Mouse (Mus musculus) hindbrain, embryonic 13.5 days (tissue): ENCODE results near the gene Sufu. TPM values are rescaled to one million over a fixed set of nuclear protein-coding genes. Genes with fewer than 3 reads are reported as not detected.
A peak's percentile ranks its signal among the peaks of the same experiment; 100 is the strongest.

ENCODE experiments used
- ATAC-seq: fragments of 200-750 bp; cut with Nextera tagmentation; 2 replicates; pipeline ENCODE4 v1.8.0; 2017; ENCODE audit warnings: moderate TSS enrichment; ENCODE audit not compliant: low FRiP score
- H3K27ac ChIP-seq: fragments of 300-500 bp; sonication (generic); 2 replicates; pipeline ENCODE4 v1.5.1; 2015; ENCODE audit warnings: inconsistent platforms, mild to moderate bottlenecking, moderate library complexity
- H3K27me3 ChIP-seq: fragments of 300-500 bp; sonication (generic); 2 replicates; pipeline ENCODE4 v1.6.1; 2015; ENCODE audit warnings: mild to moderate bottlenecking, inconsistent platforms
- H3K36me3 ChIP-seq: fragments of 300-500 bp; sonication (generic); 2 replicates; pipeline ENCODE4 v1.6.1; 2015; ENCODE audit warnings: mild to moderate bottlenecking, inconsistent platforms
- H3K4me1 ChIP-seq: fragments of 300-500 bp; sonication (generic); replicated peaks from 2 replicates; pipeline ENCODE4 v1.6.1; 2015; ENCODE audit warnings: inconsistent platforms
- H3K4me2 ChIP-seq: fragments of 300-500 bp; sonication (generic); 2 replicates; pipeline ENCODE4 v1.6.1; 2015; ENCODE audit warnings: inconsistent platforms, mild to moderate bottlenecking, moderate library complexity
- H3K4me3 ChIP-seq: fragments of 300-500 bp; sonication (generic); 2 replicates; pipeline ENCODE4 v1.5.1; 2015; ENCODE audit warnings: mild to moderate bottlenecking, inconsistent platforms
- H3K9ac ChIP-seq: fragments of 300-500 bp; sonication (generic); 2 replicates; pipeline ENCODE4 v1.6.1; 2015; ENCODE audit warnings: mild to moderate bottlenecking, inconsistent platforms
- H3K9me3 ChIP-seq: fragments of 300-500 bp; sonication (generic); 2 replicates; pipeline ENCODE4 v1.6.1; 2016; ENCODE audit warnings: inconsistent platforms
- WGBS: fragments of 180-500 bp; shearing (Covaris S2); methylation state at CpG from one replicate; pipeline ENCODE4 v1.1.7; 2015; 5-methylcytosine and 5-hydroxymethylcytosine counted together
- polyA plus RNA-seq: library from polyadenylated mRNA; unstranded; fragments of >200 nt; fragmentation: Nextera tagmentation; extraction: Ambion mirVana; gene quantifications from 2 replicates; pipeline ENCODE4 v1.2.1, GENCODE M21; 2015

Sufu gene
- polyA plus RNA-seq, 1 experiment from 2014 or later = 26.3 TPM

GRCm38 (mm10) chr19:46515287-46515821 lies 118.7 kb downstream of the Sufu start:
- Histone ChIP-seq H3K9ac (no peak overlapping the region), H3K27me3 (no peaks in the 10 kb centered on the region), H3K9me3 (no peaks in the 10 kb centered on the region), H3K4me3 (no peak overlapping the region), H3K27ac (no peak overlapping the region), H3K4me1 (peaks cover 43% of the 10 kb centered on the region), H3K4me2 (no peak overlapping the region), H3K36me3 (peaks cover 61% of the 10 kb centered on the region)
- no peak for ATAC-seq
- 90% methylated on average over 24 of the region's 24 CpGs for WGBS

GRCm38 (mm10) chr19:46516667-46517528 lies 120.2 kb downstream of the Sufu start:
- 64% methylated on average over 3 of the region's 3 CpGs for WGBS
- peaks cover 28% of the 10 kb centered on the region for H3K4me1 ChIP-seq
- no peak overlapping the region for H3K4me2 ChIP-seq
- no peak for ATAC-seq
- no peaks in the 10 kb centered on the region for H3K9me3 ChIP-seq
- no peak overlapping the region for H3K4me3 ChIP-seq
- H3K27me3 ChIP-seq = no peaks in the 10 kb centered on the region
- peaks cover 50% of the 10 kb centered on the region for H3K36me3 ChIP-seq
- no peak overlapping the region for H3K9ac ChIP-seq
- peak overlapping the region; percentile 58 for H3K27ac ChIP-seq

GRCm38 (mm10) chr19:46517529-46518351 lies 121.0 kb downstream of the Sufu start:
- H3K9me3 ChIP-seq = no peaks in the 10 kb centered on the region
- H3K36me3 ChIP-seq = peaks cover 42% of the 10 kb centered on the region
- no peaks in the 10 kb centered on the region for H3K27me3 ChIP-seq
- ATAC-seq = peak; percentile 61
- WGBS = 30% methylated on average over 11 of the region's 14 CpGs
- H3K27ac ChIP-seq = peak overlapping the region; percentile 58
- no peak overlapping the region for H3K4me3 ChIP-seq
- H3K4me1 ChIP-seq = peaks cover 30% of the 10 kb centered on the region
- peak overlapping the region; percentile 45 for H3K4me2 ChIP-seq
- peak overlapping the region; percentile 61 for H3K9ac ChIP-seq

- ATAC-seq = peak; percentile 62
- peak overlapping the region; percentile 61 for H3K9ac ChIP-seq
- no peaks in the 10 kb centered on the region for H3K9me3 ChIP-seq
- WGBS = 0% methylated on average over 13 of the region's 13 CpGs
- peaks cover 36% of the 10 kb centered on the region for H3K4me1 ChIP-seq
- peak overlapping the region; percentile 45 for H3K4me2 ChIP-seq
- H3K27ac ChIP-seq = peak overlapping the region; percentile 58
- H3K27me3 ChIP-seq = no peaks in the 10 kb centered on the region
- H3K4me3 ChIP-seq = no peak overlapping the region; the same call in 1 of the 2 replicates
- H3K36me3 ChIP-seq = peaks cover 35% of the 10 kb centered on the region
Measured at GRCm38 (mm10) chr19:46518352-46518787, 121.7 kb downstream of the Sufu start.

GRCm38 (mm10) chr19:46518828-46519621 lies 122.3 kb downstream of the Sufu start:
- H3K9me3 ChIP-seq = no peaks in the 10 kb centered on the region
- 13% methylated on average over 5 of the region's 5 CpGs for WGBS
- peaks cover 29% of the 10 kb centered on the region for H3K36me3 ChIP-seq
- peak overlapping the region; percentile 61; the same call in 1 of the 2 replicates for H3K9ac ChIP-seq
- no peak for ATAC-seq
- no peaks in the 10 kb centered on the region for H3K27me3 ChIP-seq
- H3K4me3 ChIP-seq = no peak overlapping the region; the same call in 1 of the 2 replicates
- peak overlapping the region; percentile 58; the same call in 1 of the 2 replicates for H3K27ac ChIP-seq
- H3K4me2 ChIP-seq = peak overlapping the region; percentile 45
- H3K4me1 ChIP-seq = peaks cover 43% of the 10 kb centered on the region

GRCm38 (mm10) chr19:46521698-46522097 lies 125.0 kb downstream of the Sufu start:
- Histone ChIP-seq H3K4me2 (no peak overlapping the region), H3K4me3 (no peak overlapping the region), H3K4me1 (peaks cover 67% of the 10 kb centered on the region), H3K9me3 (no peaks in the 10 kb centered on the region), H3K27me3 (no peaks in the 10 kb centered on the region), H3K36me3 (peaks cover 5% of the 10 kb centered on the region), H3K9ac (no peak overlapping the region), H3K27ac (no peak overlapping the region)
- ATAC-seq = no peak

GRCm38 (mm10) chr19:46522433-46523044 lies 125.8 kb downstream of the Sufu start:
- H3K27ac ChIP-seq = peak overlapping the region; percentile 8; the same call in 1 of the 2 replicates
- no peak for ATAC-seq
- H3K36me3 ChIP-seq = no peaks in the 10 kb centered on the region
- H3K4me3 ChIP-seq = no peak overlapping the region
- H3K9ac ChIP-seq = no peak overlapping the region
- no peak overlapping the region for H3K4me2 ChIP-seq
- H3K9me3 ChIP-seq = no peaks in the 10 kb centered on the region
- no peaks in the 10 kb centered on the region for H3K27me3 ChIP-seq
- peaks cover 71% of the 10 kb centered on the region for H3K4me1 ChIP-seq
- WGBS = 40% methylated on average over 15 of the region's 15 CpGs

GRCm38 (mm10) chr19:46523131-46523479 lies 126.4 kb downstream of the Sufu start:
- Histone ChIP-seq H3K9me3 (no peaks in the 10 kb centered on the region), H3K27ac (peak overlapping the region; percentile 88), H3K36me3 (no peaks in the 10 kb centered on the region), H3K4me2 (peak overlapping the region; percentile 52), H3K4me3 (no peak overlapping the region; the same call in 1 of the 2 replicates), H3K27me3 (no peaks in the 10 kb centered on the region), H3K9ac (peak overlapping the region; percentile 67; the same call in 1 of the 2 replicates), H3K4me1 (peaks cover 71% of the 10 kb centered on the region)
- ATAC-seq = no peak

GRCm38 (mm10) chr19:46523480-46524151 lies 126.9 kb downstream of the Sufu start:
- H3K4me3 ChIP-seq = peak overlapping the region; percentile 26
- H3K9ac ChIP-seq = peak overlapping the region; percentile 67
- H3K27ac ChIP-seq = peak overlapping the region; percentile 88
- no peaks in the 10 kb centered on the region for H3K36me3 ChIP-seq
- WGBS = 6% methylated on average over 20 of the region's 20 CpGs
- peak; percentile 88 for ATAC-seq
- H3K4me1 ChIP-seq = peaks cover 71% of the 10 kb centered on the region
- peak overlapping the region; percentile 52 for H3K4me2 ChIP-seq
- H3K27me3 ChIP-seq = no peaks in the 10 kb centered on the region
- no peaks in the 10 kb centered on the region for H3K9me3 ChIP-seq

- Histone ChIP-seq H3K36me3 (no peaks in the 10 kb centered on the region), H3K4me1 (peaks cover 71% of the 10 kb centered on the region), H3K27ac (peak overlapping the region; percentile 88), H3K4me2 (peak overlapping the region; percentile 52), H3K27me3 (no peaks in the 10 kb centered on the region), H3K9ac (peak overlapping the region; percentile 67), H3K4me3 (peak overlapping the region; percentile 26), H3K9me3 (no peaks in the 10 kb centered on the region)
- ATAC-seq = 0 out of 2 replicates have a peak, but pooled peaks have one; percentile 9
- WGBS = 7% methylated on average over 6 of the region's 6 CpGs
Measured at GRCm38 (mm10) chr19:46524152-46524544, 127.5 kb downstream of the Sufu start.
